Mouse (Mus musculus): ENCODE measurements around the gene Hdac4. TPM values are rescaled to one million over a fixed set of nuclear protein-coding genes. Genes with fewer than 3 reads are reported as not detected.

Gene Hdac4
- polyA plus RNA-seq, 1 experiment, result 21.2 TPM

DNA sequence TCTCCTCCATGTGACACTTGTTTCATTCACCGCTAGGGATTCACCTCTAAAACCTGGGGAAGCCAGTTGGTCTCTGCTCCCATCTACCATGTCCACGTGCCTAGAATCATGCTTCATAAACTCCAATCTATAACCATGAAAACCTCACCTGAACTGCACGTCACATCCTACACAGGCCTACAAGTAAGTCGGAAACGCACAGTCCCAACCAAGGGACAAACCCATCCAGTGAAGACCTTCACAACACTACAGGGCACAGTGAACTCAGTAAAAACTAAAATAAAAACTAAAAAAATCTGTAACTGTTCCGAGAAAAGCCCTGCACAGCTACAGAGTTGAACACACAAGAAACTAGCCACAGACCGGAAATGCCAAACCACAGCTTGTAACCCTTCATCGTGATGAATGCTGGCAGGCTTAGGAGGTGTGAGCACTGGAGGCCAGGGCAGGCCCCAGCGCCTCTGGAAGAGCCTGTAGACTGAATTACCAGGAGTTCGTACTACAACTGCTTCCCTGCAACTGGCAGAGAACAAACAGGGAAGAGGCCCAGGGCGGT, 115.4 kb downstream of the Hdac4 start:
- Histone ChIP-seq H3K27me3 (ENCODE audit: control insufficient read depth, insufficient read depth, insufficient read length) (no peaks in the 10 kb centered on the region), H3K79me2 (ENCODE audit: control insufficient read depth, insufficient read depth) (peaks cover 88% of the 10 kb centered on the region), H3K4me2 (ENCODE audit: low read depth) (peak overlapping the region; percentile 41), H3ac (ENCODE audit: control insufficient read depth, insufficient read length) (no peak overlapping the region), H3K36me3 (ENCODE audit: control insufficient read depth, insufficient read depth) (no peaks in the 10 kb centered on the region), H3K4me3 (no peak overlapping the region)
- no peak for TF ChIP-seq MAX (IDR thresholded peaks at IDR 0.05; ENCODE audit: low read depth)
- TF ChIP-seq POLR2A (IDR thresholded peaks at IDR 0.05; ENCODE audit: insufficient read length, low read depth), result no peak
- TF ChIP-seq MYOD1 (IDR thresholded peaks at IDR 0.05; ENCODE audit: control insufficient read depth in 1 of 3, insufficient read length in 2 of 3, low read depth in 2 of 3), result no peak
- TF ChIP-seq TCF3 (IDR thresholded peaks at IDR 0.05; ENCODE audit: insufficient read length, low read depth), result no peak
- TF ChIP-seq E2F4 (IDR thresholded peaks at IDR 0.05; ENCODE audit: insufficient read depth), result no peak
- no peak for TF ChIP-seq CEBPB (IDR thresholded peaks at IDR 0.05; ENCODE audit: insufficient read depth, poor library complexity, severe bottlenecking)

DNA sequence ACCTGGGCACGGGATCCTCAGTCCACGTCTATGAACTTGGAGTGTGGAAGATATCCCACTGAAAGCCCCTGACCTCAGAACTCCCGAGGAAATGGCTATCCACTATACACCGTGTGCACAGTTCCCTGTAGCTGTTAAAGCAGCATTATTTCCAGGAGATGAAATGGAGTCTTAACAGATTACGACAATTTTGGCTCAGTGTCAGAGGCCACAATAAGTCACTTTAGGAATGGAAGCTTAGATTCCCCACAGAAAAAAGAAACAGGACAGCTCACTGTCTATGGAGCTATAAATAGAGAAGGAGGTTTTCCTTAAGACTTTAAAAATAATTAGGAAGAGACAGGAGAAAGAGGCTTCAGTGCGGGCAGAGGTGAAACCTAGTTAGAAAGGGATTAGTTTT, 120.2 kb downstream of the Hdac4 start:
- Histone ChIP-seq H3K36me3 (ENCODE audit: control insufficient read depth, insufficient read depth) (no peaks in the 10 kb centered on the region), H3K4me2 (ENCODE audit: low read depth) (peak overlapping the region; percentile 87), H3K79me2 (ENCODE audit: control insufficient read depth, insufficient read depth) (peaks cover 87% of the 10 kb centered on the region), H3ac (ENCODE audit: control insufficient read depth, insufficient read length) (no peak overlapping the region), H3K4me3 (no peak overlapping the region), H3K27me3 (ENCODE audit: control insufficient read depth, insufficient read depth, insufficient read length) (no peaks in the 10 kb centered on the region)
- TF ChIP-seq REST (IDR thresholded peaks at IDR 0.05; ENCODE audit: insufficient read depth, insufficient read length) (no peak), SRF (IDR thresholded peaks at IDR 0.05; ENCODE audit: control insufficient read depth, insufficient read length, low read depth) (no peak), POLR2A (IDR thresholded peaks at IDR 0.05; ENCODE audit: insufficient read length, low read depth) (no peak), MYOD1 (IDR thresholded peaks at IDR 0.05; ENCODE audit: control insufficient read depth in 1 of 3, insufficient read length in 2 of 3, low read depth in 2 of 3) (no peak), MAX (IDR thresholded peaks at IDR 0.05; ENCODE audit: low read depth) (no peak), USF1 (IDR thresholded peaks at IDR 0.05; ENCODE audit: low read depth) (no peak), TCF3 (IDR thresholded peaks at IDR 0.05; ENCODE audit: insufficient read length, low read depth) (no peak), POLR2AphosphoS2 (IDR thresholded peaks at IDR 0.05; ENCODE audit: insufficient read length, low read depth) (no peak), TCF12 (IDR thresholded peaks at IDR 0.05; ENCODE audit: insufficient read depth, poor library complexity, severe bottlenecking) (no peak), CEBPB (IDR thresholded peaks at IDR 0.05; ENCODE audit: insufficient read depth, poor library complexity, severe bottlenecking) (no peak), E2F4 (IDR thresholded peaks at IDR 0.05; ENCODE audit: insufficient read depth) (no peak)

DNA sequence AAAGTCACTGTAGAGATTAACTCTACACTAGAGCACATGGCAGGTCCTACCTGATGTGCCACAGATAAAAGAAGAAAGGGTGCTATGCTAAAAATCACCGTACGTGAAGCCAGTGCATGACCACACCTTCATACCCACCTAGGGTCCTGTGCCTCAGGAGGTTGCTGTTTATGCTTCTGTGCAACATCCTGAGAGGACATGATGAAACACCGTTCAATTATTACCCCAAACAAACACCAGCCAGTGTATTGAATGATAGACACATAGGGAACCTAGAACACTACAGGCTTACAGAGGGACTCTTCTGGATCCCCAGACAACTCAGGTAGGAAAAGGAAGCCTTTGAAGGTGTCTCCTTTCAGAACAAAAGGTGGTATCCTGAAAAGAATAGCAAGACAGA, 120.8 kb downstream of the Hdac4 start:
- Histone ChIP-seq H3K4me3 (no peak overlapping the region), H3ac (ENCODE audit: control insufficient read depth, insufficient read length) (no peak overlapping the region), H3K4me2 (ENCODE audit: low read depth) (peak overlapping the region; percentile 87), H3K27me3 (ENCODE audit: control insufficient read depth, insufficient read depth, insufficient read length) (no peaks in the 10 kb centered on the region), H3K36me3 (ENCODE audit: control insufficient read depth, insufficient read depth) (no peaks in the 10 kb centered on the region), H3K79me2 (ENCODE audit: control insufficient read depth, insufficient read depth) (peaks cover 87% of the 10 kb centered on the region)
- TF ChIP-seq CEBPB (IDR thresholded peaks at IDR 0.05; ENCODE audit: insufficient read depth, poor library complexity, severe bottlenecking) (peak; percentile 18; the same call in 1 of the 2 replicates), POLR2A (IDR thresholded peaks at IDR 0.05; ENCODE audit: insufficient read length, low read depth) (no peak)

DNA sequence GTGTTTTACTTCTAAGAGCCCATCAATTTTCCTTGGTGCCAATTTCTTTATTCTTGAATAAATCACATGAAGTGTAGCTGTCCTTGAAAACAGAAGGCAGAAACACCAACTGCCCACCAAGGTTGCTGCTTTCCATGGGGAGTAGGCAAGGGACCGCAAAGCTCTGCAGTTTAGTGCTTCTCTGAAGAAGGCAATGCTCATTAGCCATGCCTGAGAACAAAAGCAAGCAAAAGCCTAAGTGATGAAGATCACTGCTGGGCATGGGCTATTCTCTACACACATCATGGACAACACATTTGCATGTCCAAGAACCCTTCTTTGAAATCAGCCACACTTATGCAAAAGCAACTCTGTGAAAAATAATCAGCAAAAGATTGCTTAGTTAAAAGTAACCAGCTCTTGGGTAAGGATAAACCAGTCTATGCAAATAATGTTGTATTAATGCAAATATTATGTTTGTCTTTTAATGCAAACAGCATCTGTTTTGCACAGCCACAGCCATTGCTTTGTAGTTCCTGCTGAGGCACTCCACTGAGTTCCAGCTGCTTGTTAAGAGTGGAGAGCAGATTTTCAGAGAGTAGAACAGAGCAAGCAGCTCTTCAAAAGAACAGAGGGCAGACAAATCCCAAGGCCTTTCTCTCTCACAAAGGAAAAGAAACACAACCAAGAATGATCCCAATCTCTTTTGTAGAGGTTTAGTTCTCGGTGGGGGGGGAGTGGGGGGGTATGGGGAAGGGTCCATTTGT, 125.4 kb downstream of the Hdac4 start:
- Histone ChIP-seq H3K36me3 (ENCODE audit: control insufficient read depth, insufficient read depth) (no peaks in the 10 kb centered on the region), H3K4me2 (ENCODE audit: low read depth) (no peak overlapping the region), H3K4me3 (no peak overlapping the region), H3K79me2 (ENCODE audit: control insufficient read depth, insufficient read depth) (peaks cover 79% of the 10 kb centered on the region), H3K27me3 (ENCODE audit: control insufficient read depth, insufficient read depth, insufficient read length) (no peaks in the 10 kb centered on the region), H3ac (ENCODE audit: control insufficient read depth, insufficient read length) (no peak overlapping the region)
- no peak for TF ChIP-seq USF1 (IDR thresholded peaks at IDR 0.05; ENCODE audit: low read depth)
- TF ChIP-seq MAX (IDR thresholded peaks at IDR 0.05; ENCODE audit: low read depth), result no peak
- no peak for TF ChIP-seq CEBPB (IDR thresholded peaks at IDR 0.05; ENCODE audit: insufficient read depth, poor library complexity, severe bottlenecking)
- TF ChIP-seq POLR2A (IDR thresholded peaks at IDR 0.05; ENCODE audit: insufficient read length, low read depth), result no peak
- no peak for TF ChIP-seq TCF3 (IDR thresholded peaks at IDR 0.05; ENCODE audit: insufficient read length, low read depth)
- TF ChIP-seq MYOD1 (IDR thresholded peaks at IDR 0.05; ENCODE audit: control insufficient read depth in 1 of 3, insufficient read length in 2 of 3, low read depth in 2 of 3), result no peak
- no peak for TF ChIP-seq E2F4 (IDR thresholded peaks at IDR 0.05; ENCODE audit: insufficient read depth)
- no peak for TF ChIP-seq TCF12 (IDR thresholded peaks at IDR 0.05; ENCODE audit: insufficient read depth, poor library complexity, severe bottlenecking)
- TF ChIP-seq SRF (IDR thresholded peaks at IDR 0.05; ENCODE audit: control insufficient read depth, insufficient read length, low read depth), result no peak
- TF ChIP-seq MYOG (IDR thresholded peaks at IDR 0.05; ENCODE audit: control insufficient read depth in 1 of 3, insufficient read depth in 1 of 3, insufficient read length in 2 of 3, low read depth in 2 of 3), result no peak
- no peak for TF ChIP-seq POLR2AphosphoS2 (IDR thresholded peaks at IDR 0.05; ENCODE audit: insufficient read length, low read depth)
- TF ChIP-seq REST (IDR thresholded peaks at IDR 0.05; ENCODE audit: insufficient read depth, insufficient read length), result no peak

DNA sequence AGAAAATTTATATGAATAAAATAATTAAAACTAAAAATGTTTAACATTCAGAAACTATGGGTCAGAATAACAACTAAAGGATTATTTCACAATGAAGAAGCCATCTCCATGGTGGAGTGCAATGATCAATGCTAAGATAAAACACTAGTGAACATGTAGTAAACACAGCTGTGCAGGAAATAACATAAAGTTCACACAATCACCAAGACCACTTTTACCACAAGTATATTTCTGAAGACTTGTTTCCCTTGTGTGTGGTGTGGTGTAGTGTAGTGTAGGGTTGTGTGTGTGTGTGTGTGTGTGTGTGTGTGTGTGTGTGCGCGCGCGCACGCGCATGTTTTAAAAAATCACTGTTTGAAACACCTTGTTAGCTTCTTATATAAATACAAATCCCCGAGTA, 126.0 kb downstream of the Hdac4 start:
- Histone ChIP-seq H3K36me3 (ENCODE audit: control insufficient read depth, insufficient read depth) (no peaks in the 10 kb centered on the region), H3K79me2 (ENCODE audit: control insufficient read depth, insufficient read depth) (peaks cover 76% of the 10 kb centered on the region), H3K27me3 (ENCODE audit: control insufficient read depth, insufficient read depth, insufficient read length) (no peaks in the 10 kb centered on the region), H3K4me3 (no peak overlapping the region), H3ac (ENCODE audit: control insufficient read depth, insufficient read length) (no peak overlapping the region), H3K4me2 (ENCODE audit: low read depth) (no peak overlapping the region)
- TF ChIP-seq TCF12 (IDR thresholded peaks at IDR 0.05; ENCODE audit: insufficient read depth, poor library complexity, severe bottlenecking) (no peak), POLR2A (IDR thresholded peaks at IDR 0.05; ENCODE audit: insufficient read length, low read depth) (no peak), MAX (IDR thresholded peaks at IDR 0.05; ENCODE audit: low read depth) (no peak)

Data from myocyte (in vitro differentiated cells).